Mouse (Mus musculus) ES-Bruce4 (cell line): ENCODE data around the gene Mmgt2.

Experiments used
- CTCF ChIP-seq: IDR thresholded peaks from one replicate; pipeline ENCODE4 v1.8.1; 2011; ENCODE audit warnings: low read depth, low read length
- EP300 ChIP-seq: IDR thresholded peaks from 2 replicates; pipeline ENCODE4 v1.6.1; 2011; ENCODE audit warnings: low read depth, low read length; ENCODE audit not compliant: insufficient read depth
- POLR2A ChIP-seq: IDR thresholded peaks from one replicate; pipeline ENCODE4 v1.8.1; 2011; ENCODE audit warnings: low read length; ENCODE audit not compliant: insufficient read depth

- TF ChIP-seq POLR2A, result no peak
- no peak for TF ChIP-seq CTCF
- TF ChIP-seq EP300, result no peak
These were observed 33.0 kb upstream of the Mmgt2 start for GRCm38 (mm10) chr11:62615456-62615855.
